Mouse (Mus musculus) kidney, adult 2 months (tissue): Measurements from ENCODE around the gene Adipor2. TPM values are rescaled to one million over a fixed set of nuclear protein-coding genes. Genes with fewer than 3 reads are reported as not detected.

Source experiments
- DNase-seq: peaks from one replicate; pipeline ENCODE4 v3.0.0; 2021
- H3K27ac ChIP-seq: fragments of 200-500 bp; 2 replicates; pipeline ENCODE4 v1.5.1; 2012; ENCODE audit warnings: low read depth, low read length, control low read depth, inconsistent platforms; ENCODE audit not compliant: insufficient read depth
- H3K27me3 ChIP-seq: fragments of 200-500 bp; replicated peaks from 2 replicates; pipeline ENCODE4 v1.6.1; 2012; ENCODE audit warnings: mild to moderate bottlenecking, moderate library complexity, low read length, inconsistent platforms; ENCODE audit not compliant: control insufficient read depth, insufficient read depth
- H3K36me3 ChIP-seq: fragments of 200-500 bp; 2 replicates; pipeline ENCODE4 v1.6.1; 2012; ENCODE audit warnings: mild to moderate bottlenecking, moderate library complexity, low read length, inconsistent platforms; ENCODE audit not compliant: control insufficient read depth, insufficient read depth
- H3K4me1 ChIP-seq: fragments of 200-500 bp; 2 replicates; pipeline ENCODE4 v1.6.1; 2011; ENCODE audit warnings: low read length; ENCODE audit not compliant: control insufficient read depth, insufficient read depth
- H3K4me3 ChIP-seq: fragments of 200-500 bp; 2 replicates; pipeline ENCODE4 v1.5.1; 2011; ENCODE audit warnings: mild to moderate bottlenecking, low read depth, low read length, control low read depth; ENCODE audit not compliant: insufficient read depth
- CTCF ChIP-seq: fragments of 200-500 bp; conservative IDR thresholded peaks from 2 replicates; pipeline ENCODE4 v1.5.1; 2011; ENCODE audit warnings: low read depth, mild to moderate bottlenecking, control low read depth, low read length, moderate library complexity, mixed read lengths; ENCODE audit not compliant: insufficient read depth, insufficient read length
- POLR2A ChIP-seq: fragments of 200-500 bp; IDR thresholded peaks from one replicate; pipeline ENCODE4 v1.6.1; 2011; ENCODE audit warnings: low read depth, low read length, control low read depth
- WGBS: fragments of 180-500 bp; shearing (Covaris S2); methylation state at CpG from one replicate; pipeline ENCODE4 v1.1.7; 2018; 5-methylcytosine and 5-hydroxymethylcytosine counted together
- polyA plus RNA-seq: library from polyadenylated mRNA; depleted of rRNA; stranded (reverse); fragments of >200 nt; gene quantifications from 2 replicates; pipeline ENCODE4 v1.2.3, GENCODE M21; 2012; rRNA removed

Gene Adipor2
- polyA plus RNA-seq, 1 experiment = 66.6 TPM

DNA sequence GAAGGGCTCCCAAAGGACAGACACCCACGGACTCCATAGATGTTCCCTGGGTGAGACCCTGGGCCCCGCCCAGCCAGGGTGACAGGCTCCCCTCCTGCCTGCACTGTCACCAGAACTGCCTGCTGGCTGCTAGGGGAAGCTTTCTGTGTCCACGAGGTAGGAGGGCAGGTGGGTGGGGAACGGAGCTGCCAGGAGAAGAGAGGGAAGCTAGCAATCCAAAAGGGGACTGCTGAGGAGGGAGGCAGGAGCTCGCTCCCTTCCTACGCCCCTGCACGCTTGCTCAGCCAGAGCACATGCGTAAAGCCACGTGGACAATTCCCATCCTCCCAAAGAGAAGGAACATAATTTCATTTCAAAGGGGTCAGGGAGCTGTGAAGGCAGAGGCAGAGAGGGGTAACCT lies 107.3 kb downstream of the Adipor2 start:
- H3K36me3 ChIP-seq = no peaks in the 10 kb centered on the region
- no peaks in the 10 kb centered on the region for H3K27me3 ChIP-seq
- no peak for TF ChIP-seq POLR2A
- no peak for TF ChIP-seq CTCF
- DNase-seq = no peak
- H3K27ac ChIP-seq = no peak overlapping the region
- no peaks in the 10 kb centered on the region for H3K4me1 ChIP-seq
- H3K4me3 ChIP-seq = no peak overlapping the region
- 51% methylated on average over 9 of the region's 9 CpGs for WGBS

DNA sequence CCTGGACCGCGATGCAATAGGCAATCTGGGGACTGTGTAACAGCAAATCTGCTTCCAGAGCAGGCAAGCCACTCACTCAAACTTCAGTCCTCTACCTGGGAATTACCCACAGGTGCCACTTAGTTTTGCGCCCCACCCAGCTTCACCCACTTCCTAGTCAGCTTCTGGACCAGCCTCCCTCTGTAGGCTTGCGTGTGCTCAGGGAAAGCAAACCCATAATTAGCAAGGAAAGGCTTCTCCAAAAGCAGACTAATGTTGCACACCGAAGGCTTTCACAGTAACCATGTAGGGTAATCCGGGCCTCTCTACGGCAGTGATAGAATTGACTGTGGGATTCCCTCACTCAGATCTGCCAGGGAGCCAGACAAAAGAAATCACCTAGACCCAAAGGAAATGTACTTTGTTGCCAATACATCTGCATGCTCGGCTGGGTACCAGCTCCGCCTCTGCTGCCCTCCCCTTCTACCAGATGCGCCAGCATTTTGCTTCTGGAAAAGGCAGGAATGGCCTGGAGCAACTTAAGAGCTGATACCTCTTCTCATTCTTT lies 109.6 kb downstream of the Adipor2 start:
- Histone ChIP-seq H3K4me3 (no peak overlapping the region), H3K27me3 (no peaks in the 10 kb centered on the region), H3K4me1 (no peaks in the 10 kb centered on the region), H3K27ac (no peak overlapping the region), H3K36me3 (no peaks in the 10 kb centered on the region)
- no peak for DNase-seq
- 53% methylated on average over 10 of the region's 10 CpGs for WGBS
- TF ChIP-seq POLR2A (no peak), CTCF (no peak)

DNA sequence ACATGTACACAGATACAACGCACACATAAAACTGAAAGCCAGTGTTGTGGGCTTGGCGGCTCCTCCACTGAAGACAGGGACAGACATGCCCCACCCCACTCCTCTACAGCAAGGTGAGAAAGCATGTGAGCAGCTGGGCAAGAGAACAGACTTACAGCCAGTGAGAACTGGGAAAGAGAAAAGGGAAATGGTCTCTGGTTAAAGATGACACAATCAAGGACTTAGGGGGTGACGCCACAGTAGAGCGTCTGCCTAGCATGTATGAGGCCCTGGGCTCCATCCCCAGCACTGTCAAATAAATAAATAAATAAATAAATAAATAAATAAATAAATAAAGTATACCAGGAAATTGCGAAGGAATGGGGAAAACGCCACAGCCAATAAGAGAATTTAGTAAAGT lies 114.2 kb downstream of the Adipor2 start:
- no peaks in the 10 kb centered on the region for H3K27me3 ChIP-seq
- TF ChIP-seq POLR2A (no peak), CTCF (no peak)
- H3K4me3 ChIP-seq = no peak overlapping the region
- 90% methylated on average over 6 of the region's 6 CpGs for WGBS
- no peak overlapping the region for H3K27ac ChIP-seq
- H3K4me1 ChIP-seq = no peaks in the 10 kb centered on the region
- H3K36me3 ChIP-seq = no peaks in the 10 kb centered on the region
- no peak for DNase-seq

Other genes with a start within 250 kb of the Adipor2 start
- gene Dcp1b, start 242.5 kb downstream of the Adipor2 start, polyA plus RNA-seq = 13.0 and 14.3 TPM in 2 replicates
- gene Cacna1c, start 221.3 kb downstream of the Adipor2 start, polyA plus RNA-seq = 0.92 and 0.99 TPM in 2 replicates
- 0.16 and 0.66 TPM in 2 replicates for gene Cacna2d4, start 181.2 kb downstream of the Adipor2 start, polyA plus RNA-seq
- 3.0 and 4.1 TPM in 2 replicates for gene Lrtm2, start 86.9 kb downstream of the Adipor2 start, polyA plus RNA-seq
- gene Fbxl14, start 62.0 kb upstream of the Adipor2 start, polyA plus RNA-seq = 38.6 and 47.8 TPM in 2 replicates
- 6.2 and 6.6 TPM in 2 replicates for gene Wnt5b, start 126.6 kb upstream of the Adipor2 start, polyA plus RNA-seq